Mouse (Mus musculus): ENCODE results near the gene Sema4g.

Gene Sema4g

DNA sequence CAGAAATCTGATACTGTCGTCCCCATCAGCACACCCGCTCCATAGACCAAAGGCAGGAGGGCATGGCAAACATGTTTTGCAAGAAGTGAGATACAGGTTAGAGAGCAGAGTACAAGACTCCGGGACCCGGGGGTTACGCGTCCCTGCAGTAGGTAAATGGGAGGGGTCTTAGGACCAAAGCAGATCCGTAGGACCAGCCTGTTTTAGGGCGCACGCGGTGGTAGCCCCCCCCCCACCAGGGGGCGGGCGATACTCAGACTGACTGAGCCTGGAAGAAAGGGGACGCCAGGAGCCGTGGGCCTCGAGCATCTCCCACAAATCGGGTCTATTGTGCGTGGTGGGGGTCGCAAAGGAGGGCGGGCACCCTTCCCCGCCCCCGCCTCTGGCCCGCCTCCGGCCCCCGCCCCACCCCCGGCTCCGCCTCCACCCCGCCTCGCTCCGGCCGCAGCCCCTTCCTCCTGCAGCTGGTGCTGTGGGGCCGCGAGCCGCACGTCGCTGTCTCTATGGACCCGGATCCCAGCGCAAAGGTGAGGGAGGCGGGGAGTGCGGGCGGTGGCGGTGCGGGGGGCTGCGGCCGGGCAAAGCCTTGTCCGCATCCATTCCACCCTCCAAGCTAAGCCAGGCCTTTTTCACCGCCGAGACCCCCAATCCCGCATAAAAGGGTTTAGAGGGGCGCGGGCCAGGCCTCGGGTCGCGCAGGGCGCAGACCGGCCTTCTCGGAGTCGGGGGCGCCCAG lies at the start of gene Sema4g:
Sema4g (plus strand) TSS at position 271 of the 736 bp plus-strand sequence.
- DNase-seq (ENCODE audit: low read depth, low spot score) = peak; percentile 38

DNA sequence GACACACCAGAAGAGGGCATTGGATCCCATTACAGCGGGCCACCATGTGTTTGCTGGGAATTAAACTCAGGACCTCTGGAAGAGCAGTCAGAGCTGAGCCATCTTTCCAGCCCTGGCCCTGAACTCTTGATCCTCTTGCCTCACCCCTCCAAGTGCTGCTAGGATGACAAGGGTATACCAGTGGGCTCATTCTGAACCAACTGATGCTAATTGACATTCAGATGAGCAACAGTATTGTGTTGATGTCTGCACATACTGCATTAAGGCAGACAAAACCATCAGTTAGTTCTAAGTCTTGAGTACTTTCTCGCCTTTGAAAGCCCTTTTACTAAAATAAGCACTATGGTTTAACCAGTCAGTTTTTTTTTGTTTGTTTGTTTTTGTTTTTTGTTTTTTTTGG lies 29.3 kb upstream of the Sema4g start:
- DNase-seq (ENCODE audit: low read depth, low spot score) = no peak

DNA sequence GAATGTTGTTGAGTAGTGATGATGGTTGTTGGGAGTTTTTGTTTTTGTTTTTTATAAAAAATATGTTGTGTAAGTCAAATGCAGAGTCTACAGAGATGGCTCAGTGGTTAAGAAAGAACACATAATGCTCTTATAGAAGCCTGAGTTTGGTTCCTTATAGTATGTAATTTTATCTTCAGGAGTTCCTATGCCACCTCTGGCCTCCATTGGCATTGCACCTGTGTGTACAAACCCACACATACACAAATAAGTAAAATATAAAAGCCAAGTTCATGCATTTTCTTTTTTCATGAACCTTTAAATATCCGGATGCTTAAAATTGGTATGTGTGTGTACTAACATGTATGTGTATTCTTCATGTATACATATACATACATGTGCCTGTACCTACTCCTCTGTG lies 22.9 kb upstream of the Sema4g start:
- DNase-seq (ENCODE audit: low read depth, low spot score) = no peak

DNA sequence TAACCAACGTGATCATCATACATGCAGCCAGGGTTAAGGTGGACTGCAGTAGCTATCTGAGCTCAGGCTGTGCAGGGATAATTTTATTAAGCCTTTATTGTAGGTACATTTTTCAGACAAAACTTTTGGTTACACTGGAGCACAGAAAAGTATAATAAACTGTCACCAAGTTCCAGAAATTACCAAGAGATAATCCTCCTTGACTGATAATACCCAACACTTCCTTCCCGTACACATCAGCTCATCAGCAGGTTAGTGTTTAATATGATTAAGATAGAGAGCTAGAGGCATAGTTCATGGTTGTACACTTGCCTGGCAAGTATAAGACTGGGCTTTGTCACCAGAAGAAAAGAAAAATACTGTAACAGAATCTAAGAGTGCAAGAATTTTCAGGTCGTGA lies 20.6 kb upstream of the Sema4g start:
- DNase-seq (ENCODE audit: low read depth, low spot score) = no peak

DNA sequence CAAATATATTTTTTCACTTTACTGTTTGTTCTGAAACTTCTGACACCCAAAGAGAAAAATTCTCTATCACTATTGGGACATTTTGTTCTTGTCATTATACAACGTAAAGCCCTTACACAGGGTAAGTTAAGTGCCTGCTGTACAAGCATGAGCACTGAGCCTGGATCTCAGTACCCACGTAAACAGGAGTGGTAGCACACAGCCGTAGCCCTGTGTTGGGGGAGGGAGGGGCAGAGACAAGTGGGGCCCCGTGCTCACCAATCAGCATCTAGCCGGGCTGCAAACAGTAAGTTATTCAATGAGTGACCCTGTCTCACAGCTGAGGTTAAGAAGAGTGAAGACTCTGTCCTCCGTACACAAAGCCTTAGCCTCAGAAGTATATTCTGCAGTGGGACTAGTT lies 12.3 kb upstream of the Sema4g start:
- no peak for DNase-seq (ENCODE audit: low read depth, low spot score)

DNA sequence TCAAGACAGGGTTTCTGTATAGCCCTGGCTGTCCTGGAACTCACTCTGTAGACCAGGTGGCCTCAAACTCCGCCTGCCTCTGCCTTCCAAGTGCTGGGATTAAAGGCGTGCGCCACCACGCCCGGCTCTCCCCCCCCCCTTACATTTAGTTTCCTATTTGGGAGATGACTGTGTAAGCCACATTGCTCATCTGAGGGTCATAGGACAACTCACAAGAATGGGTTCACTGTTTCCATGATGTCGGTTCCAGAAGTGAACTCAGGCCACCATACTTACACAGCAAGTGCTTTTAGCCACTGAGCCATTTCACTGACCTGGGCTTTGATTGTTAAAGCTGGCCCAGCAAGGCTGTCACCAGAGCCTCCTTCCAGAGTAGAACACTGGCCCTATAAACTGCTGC lies 11.8 kb upstream of the Sema4g start:
- DNase-seq (ENCODE audit: low read depth, low spot score) = no peak

DNA sequence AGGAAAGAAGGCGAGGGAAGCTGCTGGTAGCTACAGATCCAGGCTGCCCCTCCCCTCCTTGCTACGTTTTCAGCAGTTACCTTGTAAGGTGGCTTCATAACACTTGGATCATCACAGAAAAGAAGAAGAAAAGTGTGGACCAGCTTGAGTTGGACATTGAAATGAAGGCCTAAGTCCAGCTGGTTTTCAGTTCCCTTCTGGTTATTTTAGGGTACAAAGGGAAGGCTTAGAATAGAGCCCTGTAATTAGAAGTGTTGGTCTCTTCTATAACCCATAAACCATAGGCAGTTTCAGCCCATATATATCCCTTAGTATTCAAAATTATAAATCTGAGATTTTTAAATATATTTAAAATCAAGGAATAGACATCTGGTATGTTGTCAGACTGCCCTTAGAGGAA lies 8.1 kb upstream of the Sema4g start:
- no peak for DNase-seq (ENCODE audit: low read depth, low spot score)

DNA sequence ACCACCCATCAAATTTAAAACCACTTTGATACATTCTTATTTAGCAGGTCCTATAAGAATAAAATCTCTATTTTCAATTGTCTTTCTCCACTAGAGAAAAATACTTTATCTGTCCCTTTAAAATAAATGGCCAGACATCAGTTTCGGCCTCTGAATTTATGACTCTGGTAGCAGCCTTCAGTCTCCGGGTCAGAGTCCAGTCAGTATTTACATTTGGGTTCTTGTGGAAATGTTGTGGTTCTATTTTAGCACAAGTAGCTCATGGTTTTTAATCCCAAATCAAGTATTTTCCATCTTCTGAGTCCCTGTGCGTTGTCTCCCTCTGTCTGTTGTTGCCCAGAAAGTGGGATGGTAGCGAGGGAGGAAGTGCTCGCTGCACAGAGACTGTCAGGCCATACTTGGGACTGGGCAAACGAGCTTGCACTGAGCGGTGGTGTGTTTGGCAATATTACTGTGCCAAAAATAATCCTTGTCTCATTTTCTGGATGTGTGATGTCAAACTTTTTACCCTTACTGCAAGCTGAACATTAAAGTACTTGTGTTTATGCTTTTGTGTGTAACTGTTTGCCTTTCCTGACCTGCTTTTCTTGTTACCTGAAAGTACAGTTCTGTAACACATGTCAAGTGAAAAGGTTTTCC lies 6.3 kb upstream of the Sema4g start:
- no peak for DNase-seq (ENCODE audit: low read depth, low spot score)

DNA sequence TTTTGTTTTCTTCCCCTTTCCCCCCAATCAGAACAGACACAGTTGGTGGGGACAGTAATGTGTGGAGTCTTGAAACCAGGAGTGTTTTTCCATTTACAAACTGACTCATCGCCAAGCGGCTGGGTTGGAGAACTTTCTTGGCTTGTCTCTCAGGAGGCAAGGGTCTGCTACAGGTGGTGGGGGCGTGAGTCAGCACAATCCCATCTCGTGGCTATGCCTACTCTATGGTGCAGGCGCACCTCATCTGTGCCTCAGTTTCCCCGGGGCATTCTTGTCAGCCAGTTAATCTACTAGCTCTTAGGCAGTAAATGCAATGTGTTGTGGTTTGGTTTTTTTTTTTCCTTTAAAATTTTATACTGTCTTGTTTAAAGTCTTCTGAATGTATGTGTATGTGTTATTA lies 5.5 kb upstream of the Sema4g start:
- no peak for DNase-seq (ENCODE audit: low read depth, low spot score)

DNA sequence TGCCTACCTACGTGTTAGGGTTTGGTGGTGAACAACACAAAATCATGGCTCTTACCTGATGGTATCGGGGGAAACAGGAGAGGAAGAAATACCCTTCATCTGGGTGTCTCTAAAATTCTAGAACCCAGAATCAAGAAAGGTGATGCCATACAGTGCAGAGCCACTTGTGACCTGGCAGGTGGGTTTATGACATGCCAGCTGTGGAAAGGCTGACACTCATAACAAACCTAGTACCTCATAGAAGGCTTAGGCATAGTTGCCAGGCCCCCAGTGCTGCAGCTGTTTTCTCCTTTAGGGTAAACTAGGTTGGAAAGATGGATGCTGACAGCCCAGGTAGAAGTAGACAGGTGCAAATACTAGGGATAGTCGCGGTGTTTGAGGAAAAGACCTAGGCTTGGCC lies 4.5 kb upstream of the Sema4g start:
- no peak for DNase-seq (ENCODE audit: low read depth, low spot score)

DNA sequence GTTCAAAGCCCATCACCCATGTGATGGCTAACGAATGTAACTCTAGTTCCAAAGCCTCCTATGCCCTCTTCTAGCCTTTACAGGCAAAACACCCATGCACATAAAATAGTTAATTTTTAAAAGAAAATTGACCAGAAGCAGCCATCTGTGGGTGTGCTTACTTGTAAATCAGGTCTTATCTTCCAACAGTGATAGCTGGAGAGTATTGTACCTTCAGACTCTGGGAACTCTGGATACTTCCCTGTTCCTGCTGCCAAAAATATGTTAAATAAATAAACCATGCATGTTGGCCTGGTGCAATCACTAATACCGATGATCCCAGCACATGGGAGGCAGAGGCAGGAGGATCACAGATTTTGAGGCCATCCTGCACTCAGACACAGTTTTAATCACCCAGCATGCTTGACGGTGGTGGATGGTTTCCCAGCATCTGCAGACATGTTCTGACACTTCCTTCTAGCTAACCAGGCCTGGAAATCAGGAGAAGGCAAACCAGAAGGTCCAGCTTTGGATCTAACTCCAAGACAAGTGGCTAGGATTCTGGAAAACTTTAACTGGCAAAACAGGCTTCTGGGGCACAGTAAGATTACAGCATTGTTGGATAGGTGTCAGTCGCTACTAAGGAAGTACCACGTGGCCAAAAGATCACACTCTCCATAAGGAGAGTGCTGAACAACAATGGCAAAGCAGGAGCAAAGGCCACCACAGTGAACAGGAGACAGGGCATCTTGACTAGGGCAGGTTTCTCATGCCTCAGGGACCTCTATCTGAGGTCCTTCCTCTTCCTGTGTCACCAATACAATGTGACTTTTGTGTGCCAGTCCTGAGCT lies 3.5 kb upstream of the Sema4g start:
- DNase-seq (ENCODE audit: low read depth, low spot score) = no peak

DNA sequence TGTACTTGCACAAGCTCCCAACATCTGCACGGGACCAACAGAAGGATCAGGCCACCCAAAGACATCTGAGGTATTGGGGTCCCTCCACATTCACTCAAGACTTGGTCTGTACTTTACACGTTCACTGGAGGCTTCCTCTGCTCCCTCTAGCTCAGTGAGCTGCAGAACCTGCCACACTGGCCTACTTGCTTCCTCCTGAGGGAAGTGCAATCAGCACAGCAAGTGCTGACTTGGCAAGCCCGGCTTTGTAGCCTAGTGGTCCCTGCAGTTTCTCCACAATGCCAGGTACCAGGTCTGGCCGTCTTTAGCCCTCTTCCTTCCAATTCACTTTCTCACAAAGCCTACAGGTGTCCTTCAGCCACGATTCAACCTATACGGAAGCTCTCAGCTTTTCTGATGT lies 1.9 kb upstream of the Sema4g start:
- no peak for DNase-seq (ENCODE audit: low read depth, low spot score)

DNA sequence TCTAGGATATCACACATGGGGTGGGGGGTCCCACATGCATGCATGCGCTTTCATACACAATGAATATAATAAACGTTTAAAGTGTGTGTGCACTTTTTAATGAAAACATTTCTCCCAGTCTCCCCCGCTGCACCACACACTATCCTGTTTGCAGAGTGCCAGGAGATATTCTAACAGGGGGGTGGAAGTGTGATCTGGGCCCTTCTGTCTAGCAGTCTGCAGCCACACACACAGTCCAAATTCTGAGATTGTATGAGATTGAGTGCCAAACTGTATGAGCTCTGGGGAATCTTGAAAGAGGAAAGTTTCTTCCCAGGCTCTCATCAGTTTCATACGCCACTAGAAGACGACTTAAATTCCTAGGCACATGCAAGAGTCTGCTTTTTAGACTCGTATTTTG lies 1.1 kb upstream of the Sema4g start:
- peak; percentile 89 for DNase-seq (ENCODE audit: low read depth, low spot score)

DNA sequence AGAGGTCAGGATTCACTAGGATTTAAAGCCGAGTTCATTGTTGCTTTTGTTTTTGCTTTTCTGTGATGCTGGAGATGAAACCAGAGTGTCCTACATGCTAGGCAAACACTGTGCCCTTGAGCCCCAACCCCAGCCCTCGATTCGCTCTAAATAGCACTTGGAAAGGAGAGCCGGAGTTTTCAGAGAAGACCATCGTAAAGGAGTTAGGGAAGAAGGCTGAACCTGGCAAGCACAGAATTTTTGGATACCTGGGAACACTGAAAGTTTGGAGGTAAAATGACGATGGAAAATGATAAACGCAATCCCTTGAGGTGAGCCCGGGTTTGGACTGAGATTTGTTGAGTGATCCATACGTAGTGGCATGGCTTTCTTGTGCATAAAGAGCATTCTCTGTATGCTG lies 580 bp upstream of the Sema4g start:
- no peak for DNase-seq (ENCODE audit: low read depth, low spot score)

DNA sequence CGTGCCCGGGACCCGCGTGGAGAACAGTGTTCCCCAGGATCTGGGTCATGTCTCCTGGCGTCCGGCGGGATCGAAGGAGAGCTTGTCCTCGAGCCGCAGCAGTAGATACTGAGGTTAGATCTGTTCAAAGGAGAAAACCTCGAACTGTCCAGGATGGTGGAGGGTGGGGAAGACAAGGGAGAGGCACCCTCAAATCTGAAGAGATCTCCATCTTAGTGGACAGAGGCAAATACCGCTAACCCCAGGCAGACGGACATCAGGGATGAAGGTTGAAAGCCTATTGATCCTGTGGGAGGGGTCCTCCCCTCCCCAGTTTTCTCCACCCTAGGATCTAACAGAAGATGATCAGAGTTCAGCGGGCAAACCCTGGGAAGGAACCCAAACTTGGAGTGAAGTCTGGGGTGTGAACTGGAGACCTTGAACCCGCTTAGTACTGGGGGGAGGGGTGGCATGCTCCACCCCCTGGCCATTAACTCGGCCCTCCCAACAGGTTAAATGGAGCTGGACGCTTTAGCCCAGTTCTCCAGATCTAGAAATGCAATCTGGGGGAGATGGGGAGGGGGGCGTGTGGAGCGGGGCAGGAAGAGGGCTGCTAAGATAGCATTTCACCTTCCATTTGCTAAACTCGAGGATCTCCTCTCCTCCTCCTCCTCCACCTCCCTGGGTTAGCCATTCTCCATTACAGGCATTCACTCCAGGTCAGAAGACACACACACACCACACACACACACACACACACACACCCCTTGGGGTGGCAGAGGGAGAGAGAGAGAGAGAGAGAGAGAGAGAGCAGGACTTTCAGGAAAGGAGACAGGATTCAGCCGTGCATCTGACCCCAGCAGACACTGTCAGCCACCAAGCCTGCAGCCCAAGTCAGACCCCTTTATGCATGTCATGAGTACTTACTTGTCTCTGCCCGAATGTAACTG lies 930 bp downstream of the Sema4g start:
- no peak for DNase-seq (ENCODE audit: low read depth, low spot score)

DNA sequence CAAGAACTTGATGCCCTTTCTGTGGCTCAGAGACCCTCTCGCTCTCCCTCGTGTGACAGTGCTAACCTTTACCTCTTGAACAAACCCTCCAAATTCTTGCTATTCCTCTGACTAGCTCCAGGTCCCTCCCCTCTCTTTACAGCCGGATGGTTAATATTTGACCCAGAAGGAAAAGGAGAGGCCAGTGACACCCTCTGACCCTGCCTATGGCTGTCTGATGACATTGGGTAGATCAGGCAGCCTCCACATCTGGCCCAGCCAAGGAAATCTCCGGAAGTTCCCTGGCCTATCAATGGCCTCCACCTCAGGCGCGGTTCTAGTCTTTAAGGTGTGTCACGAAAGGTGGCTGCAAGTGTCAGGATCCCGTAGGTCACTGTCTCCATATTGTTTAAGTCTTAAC lies 2.1 kb downstream of the Sema4g start:
- DNase-seq (ENCODE audit: low read depth, low spot score) = no peak

DNA sequence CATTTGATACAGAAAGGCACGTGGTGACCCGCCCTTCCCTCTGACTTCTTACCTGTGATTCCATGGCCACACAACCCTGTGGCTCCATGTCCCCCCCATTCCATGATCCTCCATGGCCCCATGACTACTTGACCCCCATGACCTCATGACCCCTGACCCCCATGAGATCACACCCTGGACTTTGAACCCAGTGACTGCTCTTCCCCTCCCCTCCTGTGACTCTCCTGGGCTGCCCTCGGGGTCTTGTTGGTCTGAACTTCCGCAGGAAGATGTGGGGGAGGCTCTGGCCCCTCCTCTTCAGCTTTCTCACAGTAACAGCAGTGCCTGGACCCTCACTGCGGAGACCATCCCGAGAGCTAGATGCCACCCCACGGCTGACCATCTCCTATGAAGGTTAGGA lies 3.3 kb downstream of the Sema4g start:
- no peak for DNase-seq (ENCODE audit: low read depth, low spot score)

DNA sequence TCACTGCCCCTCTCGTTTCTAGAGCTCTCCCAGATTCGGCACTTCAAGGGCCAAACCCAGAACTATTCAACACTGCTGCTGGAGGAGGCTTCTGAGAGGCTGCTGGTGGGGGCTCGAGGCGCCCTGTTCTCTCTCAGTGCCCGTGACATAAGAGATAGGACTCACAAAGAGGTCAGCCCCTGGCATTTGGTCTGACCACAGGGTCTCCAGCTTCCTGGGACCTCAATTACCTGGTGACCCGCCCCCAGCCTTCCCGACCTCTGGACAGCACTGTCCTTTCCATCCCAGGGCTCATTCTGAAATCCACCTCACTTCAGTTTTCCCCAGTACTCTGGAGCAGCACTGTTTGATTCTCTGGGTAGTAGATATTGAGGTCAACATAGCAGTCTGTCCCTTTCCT lies 3.8 kb downstream of the Sema4g start:
- DNase-seq (ENCODE audit: low read depth, low spot score) = no peak

DNA sequence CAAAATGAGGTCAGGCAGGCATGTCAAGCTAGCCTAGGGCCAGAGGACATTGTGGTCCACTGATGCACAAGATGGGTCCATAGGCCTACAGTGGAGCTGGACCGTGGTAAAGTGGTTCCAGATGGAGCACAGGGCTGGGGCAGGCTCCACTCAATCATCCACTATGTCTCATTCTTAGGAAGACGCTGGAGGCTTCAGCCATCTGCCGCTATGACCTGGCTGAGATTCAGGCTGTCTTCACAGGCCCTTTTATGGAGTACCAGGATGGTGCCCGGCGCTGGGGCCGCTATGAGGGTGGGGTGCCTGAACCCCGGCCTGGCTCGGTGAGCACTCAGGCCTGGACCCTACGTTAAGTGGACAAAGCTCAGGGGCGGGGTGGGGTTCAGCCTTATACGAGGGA lies 8.9 kb downstream of the Sema4g start:
- peak; percentile 49 for DNase-seq (ENCODE audit: low read depth, low spot score)

DNA sequence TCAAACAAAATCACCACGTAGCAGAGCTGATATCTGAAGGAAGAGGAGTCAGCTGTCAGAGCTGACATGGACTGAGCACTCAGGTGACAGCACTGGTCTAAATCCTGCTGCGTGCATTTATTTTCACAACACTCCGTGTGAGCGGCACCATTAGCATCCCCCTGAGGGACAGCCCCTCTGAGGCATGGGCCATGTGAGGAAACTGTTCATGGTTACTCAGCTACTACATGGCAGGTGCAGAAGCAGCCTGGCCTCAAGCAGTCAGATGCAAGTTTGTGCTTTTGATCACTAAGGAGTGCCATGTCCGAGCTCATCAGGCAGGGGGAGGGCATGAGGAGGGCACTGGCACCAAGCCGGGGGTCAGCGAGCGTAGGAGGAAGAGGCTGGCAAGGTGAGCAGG lies 10.7 kb downstream of the Sema4g start:
- DNase-seq (ENCODE audit: low read depth, low spot score) = no peak

DNA sequence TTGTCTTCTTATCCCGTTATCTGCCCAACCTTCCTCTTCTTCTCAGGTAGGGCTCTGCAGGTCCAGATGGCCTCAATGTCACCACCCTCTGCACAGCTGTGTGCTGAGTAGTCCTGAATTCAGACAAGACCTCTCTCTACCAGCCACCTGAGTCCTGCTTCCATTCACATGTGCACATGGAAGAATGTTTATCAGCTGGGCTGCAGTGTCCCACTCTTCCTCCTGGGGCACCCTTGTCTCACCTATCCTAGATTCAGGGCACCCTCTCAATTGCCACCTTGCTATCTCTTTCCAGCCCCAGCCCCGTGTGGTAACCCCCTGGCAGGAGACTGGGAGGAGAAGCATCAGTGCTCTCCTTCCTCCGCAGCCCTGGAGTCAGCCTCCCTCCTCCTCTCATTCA lies 13.4 kb downstream of the Sema4g start:
- DNase-seq (ENCODE audit: low read depth, low spot score) = peak; percentile 36

Measured in brain, adult 2 months (tissue).